Mouse (Mus musculus): ENCODE data around the gene Sstr5.

DNA sequence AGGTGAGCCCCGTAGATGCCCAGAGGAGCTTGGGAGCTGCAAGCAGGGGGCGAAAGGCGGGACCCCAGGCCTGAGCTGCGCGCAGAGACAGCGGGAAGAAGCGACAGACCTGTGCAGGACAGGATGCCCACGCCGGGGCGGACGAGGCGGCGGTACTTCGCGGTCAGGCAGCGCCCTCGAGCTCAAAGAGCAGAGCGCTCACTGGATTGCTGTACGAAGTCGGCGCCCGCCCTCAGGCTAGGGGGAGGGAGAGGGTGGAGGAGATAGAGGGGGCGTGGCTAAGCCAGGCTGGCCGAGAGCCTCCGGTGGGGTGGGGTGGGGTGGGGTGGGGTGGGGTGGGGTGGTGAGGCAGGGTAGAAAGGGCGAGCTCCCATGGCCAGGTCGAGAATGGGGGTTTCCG lies at the start of gene Sstr5:
- TF ChIP-seq CTCF (IDR thresholded peaks at IDR 0.05) (no peak), POLR2A (IDR thresholded peaks at IDR 0.05; ENCODE audit: insufficient read depth, low read depth, low read length) (no peak), EP300 (IDR thresholded peaks at IDR 0.05; ENCODE audit: insufficient read depth, low read depth, low read length) (no peak)

Data from heart, adult 2 months (tissue).